Mouse (Mus musculus) lung, postnatal 0 days (tissue): ENCODE measurements around the gene Kel. TPM values are rescaled to one million over a fixed set of nuclear protein-coding genes. Genes with fewer than 3 reads are reported as not detected.

Experiments used
- ATAC-seq: fragments of 200-750 bp; cut with Nextera tagmentation; 2 replicates; pipeline ENCODE4 v1.8.0; 2017; ENCODE audit warnings: moderate library complexity
- DNase-seq: peaks from one replicate; pipeline ENCODE4 v3.0.0-alpha.2; 2016; ENCODE audit warnings: low spot score
- H3K27ac ChIP-seq: fragments of 300-500 bp; sonication (generic); 2 replicates; pipeline ENCODE4 v1.5.1; 2014; ENCODE audit warnings: antibody characterized with exemption, mild to moderate bottlenecking, low read length, mixed read lengths
- H3K27me3 ChIP-seq: fragments of 300-500 bp; sonication (generic); replicated peaks from 2 replicates; pipeline ENCODE4 v1.6.1; 2014; ENCODE audit warnings: low read length, mixed read lengths; ENCODE audit not compliant: insufficient read depth
- H3K36me3 ChIP-seq: fragments of 300-500 bp; sonication (generic); 2 replicates; pipeline ENCODE4 v1.6.1; 2014; ENCODE audit warnings: low read length, mixed read lengths; ENCODE audit not compliant: insufficient read depth
- H3K4me1 ChIP-seq: fragments of 300-500 bp; sonication (generic); 2 replicates; pipeline ENCODE4 v1.6.1; 2014; ENCODE audit warnings: antibody characterized with exemption, low read depth, low read length, mixed read lengths; ENCODE audit not compliant: insufficient read depth
- H3K4me2 ChIP-seq: fragments of 300-500 bp; sonication (generic); replicated peaks from 2 replicates; pipeline ENCODE4 v1.6.1; 2014; ENCODE audit warnings: low read depth, mild to moderate bottlenecking, low read length, moderate library complexity, mixed read lengths
- H3K4me3 ChIP-seq: fragments of 300-500 bp; sonication (generic); 2 replicates; pipeline ENCODE4 v1.5.1; 2014; ENCODE audit warnings: low read depth, low read length
- H3K9ac ChIP-seq: fragments of 300-500 bp; sonication (generic); replicated peaks from 2 replicates; pipeline ENCODE4 v1.6.1; 2014; ENCODE audit warnings: low read depth, mild to moderate bottlenecking
- H3K9me3 ChIP-seq: fragments of 300-500 bp; sonication (generic); 2 replicates; pipeline ENCODE4 v1.6.1; 2016; ENCODE audit warnings: low read length, mixed read lengths
- CTCF ChIP-seq: IDR thresholded peaks from 2 replicates; pipeline ENCODE4 v1.5.1; 2016; ENCODE audit warnings: antibody characterized with exemption, mild to moderate bottlenecking
- EP300 ChIP-seq: IDR thresholded peaks from 2 replicates; pipeline ENCODE4 v1.6.1; 2016; ENCODE audit warnings: antibody characterized with exemption, mild to moderate bottlenecking, control low read depth
- WGBS: fragments of 180-500 bp; shearing (Covaris S2); extraction: QIAGEN DNeasy Blood & Tissue Kit; methylation state at CpG from one replicate; pipeline ENCODE4 v1.1.7; 2014; 5-methylcytosine and 5-hydroxymethylcytosine counted together
- polyA plus RNA-seq: library from polyadenylated mRNA; unstranded; fragments of >200 nt; fragmentation: Nextera tagmentation; extraction: Ambion mirVana; gene quantifications from 2 replicates; pipeline ENCODE4 v1.2.1, GENCODE M21; 2015

Gene Kel
- 1.1 and 1.6 TPM in 2 replicates for polyA plus RNA-seq

- Histone ChIP-seq H3K27ac (no peak within 1 kb of the TSS), H3K4me3 (no peak within 1 kb of the TSS), H3K4me2 (no peak within 1 kb of the TSS)
These were observed at the start of gene Kel for GRCm38 (mm10) chr6:41704123-41704522. Gene Kel (minus strand): TSS chr6:41704339.

DNA sequence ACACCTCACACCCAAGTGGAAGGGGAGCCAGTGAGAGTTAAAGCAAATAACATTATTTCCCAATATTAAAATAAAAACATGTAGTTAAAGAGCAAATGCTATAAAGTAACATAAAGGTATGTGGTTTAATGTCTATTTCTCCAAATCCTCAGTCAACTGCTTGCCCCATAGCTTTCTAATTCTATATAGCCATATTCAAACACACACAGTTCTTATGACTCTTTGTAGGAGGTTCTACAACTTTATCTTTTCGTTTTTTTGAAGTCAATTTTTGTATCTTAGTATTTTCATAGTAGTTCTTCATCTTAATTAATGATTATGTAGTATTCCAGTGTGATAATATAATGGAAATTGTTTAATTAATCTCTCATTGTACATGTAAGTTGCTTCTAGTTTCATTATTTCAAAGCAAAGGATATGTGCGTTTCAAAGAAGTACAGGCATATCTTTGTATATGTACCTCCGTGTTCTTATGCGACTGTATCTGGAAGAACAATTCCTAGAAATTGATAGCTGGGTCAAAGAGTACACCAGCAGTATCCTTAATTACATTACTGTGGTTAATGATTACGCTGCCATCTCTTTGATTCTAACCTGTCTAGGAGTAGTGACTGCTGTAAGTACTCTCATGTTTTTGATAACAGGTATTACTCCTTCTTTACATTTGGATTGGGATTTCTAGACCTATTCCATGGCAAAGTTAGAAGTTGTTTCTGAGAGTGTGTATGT lies 40.7 kb upstream of the Kel start:
- WGBS = 53% methylated on average over 5 of the region's 5 CpGs
- H3K4me3 ChIP-seq = no peak overlapping the region
- TF ChIP-seq CTCF = no peak
- TF ChIP-seq EP300 = no peak
- no peak for ATAC-seq
- DNase-seq = no peak
- H3K4me2 ChIP-seq = no peak overlapping the region
- no peak overlapping the region for H3K27ac ChIP-seq
- H3K27me3 ChIP-seq = no peaks in the 10 kb centered on the region
- no peaks in the 10 kb centered on the region for H3K4me1 ChIP-seq
- no peak overlapping the region for H3K9ac ChIP-seq
- H3K9me3 ChIP-seq = no peaks in the 10 kb centered on the region
- no peaks in the 10 kb centered on the region for H3K36me3 ChIP-seq

More at GRCm38 (mm10) chr6:41704123-41704522, at the start of gene Kel:
- Histone ChIP-seq H3K27me3 (no peaks in the 10 kb centered on the region), H3K9me3 (no peaks in the 10 kb centered on the region), H3K36me3 (no peaks in the 10 kb centered on the region), H3K9ac (no peak within 1 kb of the TSS), H3K4me1 (no peaks in the 10 kb centered on the region)
- DNase-seq (no peak), ATAC-seq (no peak)
- TF ChIP-seq EP300 (no peak), CTCF (no peak)
- 35% methylated on average over 1 of the region's 1 CpGs for WGBS

DNA sequence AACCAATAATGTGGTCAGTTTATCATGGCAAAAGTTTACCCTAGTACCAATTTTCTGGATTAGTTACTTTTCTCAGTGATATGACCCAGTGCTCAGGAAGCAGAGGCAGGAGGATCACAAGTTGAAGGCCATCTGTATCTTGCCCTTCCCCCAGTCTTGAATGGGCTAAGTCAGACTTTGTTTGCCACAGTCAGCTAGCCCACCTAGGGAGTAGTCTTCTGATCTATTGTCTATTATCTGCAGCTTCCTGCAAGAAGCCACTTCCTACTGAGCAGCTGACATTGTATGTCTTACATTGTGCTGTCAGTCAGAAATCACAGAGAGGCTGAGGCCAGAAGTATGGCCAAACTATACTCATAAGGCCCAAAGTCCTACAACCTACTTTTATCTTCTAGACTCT lies 37.0 kb upstream of the Kel start:
- Histone ChIP-seq H3K27me3 (no peaks in the 10 kb centered on the region), H3K4me1 (no peaks in the 10 kb centered on the region), H3K36me3 (no peaks in the 10 kb centered on the region), H3K4me2 (no peak overlapping the region), H3K9ac (no peak overlapping the region), H3K27ac (no peak overlapping the region), H3K9me3 (no peaks in the 10 kb centered on the region), H3K4me3 (no peak overlapping the region)
- DNase-seq (no peak), ATAC-seq (no peak)
- no peak for TF ChIP-seq CTCF
- TF ChIP-seq EP300 = no peak

DNA sequence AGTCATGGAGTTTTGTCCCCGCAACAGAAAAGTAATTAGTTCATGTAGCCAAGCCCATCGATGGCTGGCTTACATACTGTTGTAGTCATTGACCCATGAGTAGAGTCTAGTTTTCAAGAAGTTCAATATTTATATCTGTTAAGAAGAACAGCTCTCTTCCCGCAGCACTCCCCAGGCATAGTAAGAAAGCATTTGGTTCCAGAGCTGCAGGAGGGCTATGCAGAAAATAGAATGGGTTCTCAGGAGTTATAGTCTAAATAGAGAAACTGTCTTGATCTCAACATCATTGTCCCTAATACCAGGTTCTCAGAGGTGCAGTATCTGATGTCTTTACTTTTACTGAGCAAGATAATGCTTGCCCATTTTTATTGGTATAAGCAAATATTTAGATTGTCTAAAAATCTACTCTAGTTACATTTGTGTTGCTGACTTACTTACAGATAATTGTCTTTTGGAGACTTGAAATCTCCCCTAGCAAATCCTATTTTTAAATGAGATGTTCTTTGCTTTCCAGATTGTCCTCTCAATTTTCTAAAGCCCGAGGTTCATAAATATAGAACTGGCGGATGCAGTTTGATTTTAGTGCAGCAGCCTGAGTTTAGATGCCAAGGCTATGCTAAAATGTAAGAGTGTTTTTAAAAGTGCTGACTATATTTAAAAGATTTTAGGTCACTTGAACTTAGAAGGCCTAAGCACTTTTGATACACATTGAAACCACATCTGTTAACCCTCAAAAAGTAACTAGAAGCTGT lies 30.8 kb upstream of the Kel start:
- no peak overlapping the region for H3K27ac ChIP-seq
- H3K9me3 ChIP-seq = no peaks in the 10 kb centered on the region
- H3K9ac ChIP-seq = no peak overlapping the region
- H3K4me1 ChIP-seq = no peaks in the 10 kb centered on the region
- no peaks in the 10 kb centered on the region for H3K36me3 ChIP-seq
- no peak overlapping the region for H3K4me2 ChIP-seq
- no peaks in the 10 kb centered on the region for H3K27me3 ChIP-seq
- ATAC-seq (no peak), DNase-seq (no peak)
- 88% methylated on average over 5 of the region's 5 CpGs for WGBS
- TF ChIP-seq EP300 (no peak), CTCF (no peak)
- no peak overlapping the region for H3K4me3 ChIP-seq

- Histone ChIP-seq H3K27ac (no peak overlapping the region), H3K9ac (no peak overlapping the region), H3K4me1 (no peaks in the 10 kb centered on the region), H3K4me2 (no peak overlapping the region), H3K4me3 (no peak overlapping the region), H3K9me3 (no peaks in the 10 kb centered on the region), H3K27me3 (no peaks in the 10 kb centered on the region), H3K36me3 (no peaks in the 10 kb centered on the region)
- DNase-seq (no peak), ATAC-seq (no peak)
- WGBS = 62% methylated on average over 1 of the region's 1 CpGs
- no peak for TF ChIP-seq EP300
- no peak for TF ChIP-seq CTCF
These were observed 24.0 kb upstream of the Kel start for GRCm38 (mm10) chr6:41727989-41728609.

- H3K4me1 ChIP-seq = no peaks in the 10 kb centered on the region
- TF ChIP-seq CTCF (no peak), EP300 (no peak)
- H3K27ac ChIP-seq = no peak overlapping the region
- H3K9me3 ChIP-seq = no peaks in the 10 kb centered on the region
- ATAC-seq (no peak), DNase-seq (no peak)
- no peak overlapping the region for H3K9ac ChIP-seq
- no peaks in the 10 kb centered on the region for H3K27me3 ChIP-seq
- no peaks in the 10 kb centered on the region for H3K36me3 ChIP-seq
- 80% methylated on average over 2 of the region's 2 CpGs for WGBS
- H3K4me3 ChIP-seq = no peak overlapping the region
- no peak overlapping the region for H3K4me2 ChIP-seq
These were observed 17.3 kb upstream of the Kel start for GRCm38 (mm10) chr6:41721430-41721829.
